Mouse (Mus musculus) heart, postnatal 10 days (tissue): ENCODE measurements around the gene Tcerg1l. TPM values are rescaled to one million over a fixed set of nuclear protein-coding genes. Genes with fewer than 3 reads are reported as not detected.
A peak's percentile ranks its signal among the peaks of the same experiment; 100 is the strongest.

ENCODE experiments used
- DNase-seq, 2 experiments: peaks; one replicate each; pipeline ENCODE4 v3.0.0; 2021
- intact Hi-C: fragments of 180-260 bp; cut with DNase I; formaldehyde crosslinking; loops from one replicate; pipeline ENCODE4 v1.15.1; 2025
- total RNA-seq, 2 experiments: library from RNA; stranded (reverse); gene quantifications; 2 replicates each; pipeline ENCODE4 v1.2.3; 2021

Gene Tcerg1l
- total RNA-seq, 2 experiments from 2014 or later: not detected

DNA sequence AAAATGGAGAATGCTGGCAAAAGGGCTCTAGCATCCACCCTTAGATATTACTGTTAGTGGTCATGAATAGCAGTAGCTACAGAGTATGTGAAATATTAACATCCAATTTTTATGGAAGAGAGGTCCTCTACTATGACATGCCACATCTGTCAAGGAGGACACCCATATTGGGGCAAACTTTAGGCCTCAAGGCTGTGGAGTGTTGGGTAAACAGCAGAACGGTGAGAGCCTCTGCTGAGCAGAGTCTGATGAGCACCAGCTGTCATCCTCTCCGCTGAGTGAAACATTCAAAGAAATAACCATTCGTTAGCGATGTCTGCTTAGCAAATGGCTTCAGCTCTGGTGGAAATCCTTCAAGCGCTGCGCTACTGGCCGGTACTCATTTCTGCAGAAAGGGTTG, 30.0 kb downstream of the Tcerg1l start:
- DNase-seq: peak; percentile 2
- intact Hi-C loops: no loop called here

DNA sequence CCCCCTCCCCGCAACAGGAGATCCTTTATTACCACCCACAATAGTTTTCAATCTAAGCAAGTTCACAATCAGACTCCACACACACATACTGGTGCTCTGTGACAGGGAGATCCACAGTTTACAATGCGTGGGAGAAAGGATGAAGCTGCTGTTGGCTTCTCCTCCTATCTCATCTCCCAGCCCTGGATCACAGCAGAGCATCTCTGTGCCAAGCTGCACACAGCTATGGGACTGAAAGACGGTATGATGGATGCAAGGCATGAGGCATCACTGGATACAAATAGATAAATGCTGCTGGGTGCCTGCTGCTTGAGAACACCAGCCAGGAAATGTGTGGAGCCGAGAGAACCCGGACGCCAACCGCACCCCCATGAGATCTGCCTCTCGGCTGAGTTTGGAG, 32.0 kb downstream of the Tcerg1l start:
- DNase-seq: no peak
- intact Hi-C loops: no loop called here

GRCm38 (mm10) chr7:138357475-138357874, 40.1 kb downstream of the Tcerg1l start:
- intact Hi-C loops: no loop called here
- DNase-seq: no peak

DNA sequence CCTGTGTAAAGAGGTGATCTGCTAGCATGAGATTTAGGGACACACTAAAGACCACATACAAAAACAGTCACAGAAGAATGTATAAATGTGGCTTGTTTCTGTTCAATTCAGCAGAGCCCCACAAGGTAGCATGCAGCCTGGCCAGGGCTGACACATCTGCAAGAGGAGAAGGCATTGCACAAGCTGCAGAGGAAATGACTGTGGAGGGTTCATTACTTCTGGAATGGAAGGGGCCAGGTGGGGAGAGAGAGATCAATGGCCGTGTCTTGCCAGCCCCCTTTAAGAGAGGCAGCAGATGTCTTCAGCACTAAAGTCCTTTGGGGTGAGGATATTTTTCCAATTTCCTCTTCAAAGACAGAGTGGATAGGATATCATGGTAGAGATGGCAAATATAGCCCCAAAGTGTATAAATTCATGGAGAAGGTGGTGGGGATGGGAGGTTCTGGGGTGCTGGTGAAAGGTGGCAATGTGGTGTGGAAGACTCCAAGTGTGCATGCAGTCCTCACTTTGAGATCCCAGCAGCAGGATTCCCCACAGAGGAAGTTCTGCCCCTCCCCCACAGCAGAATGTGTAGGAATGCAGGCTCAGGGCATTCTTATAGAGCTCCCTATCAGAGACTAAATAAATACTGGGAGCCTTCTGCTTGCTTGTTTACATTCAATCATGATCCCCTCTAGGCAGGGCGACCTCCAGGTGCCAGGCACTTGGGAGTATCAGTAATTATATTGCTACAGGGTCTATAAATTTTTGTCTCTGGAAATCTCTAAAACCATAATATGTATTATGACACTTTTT, 40.7 kb downstream of the Tcerg1l start:
- intact Hi-C loops: no loop called here
- no peak for DNase-seq

- intact Hi-C loops: no loop called here
- DNase-seq: no peak
Measured at GRCm38 (mm10) chr7:138345451-138345850, 52.1 kb downstream of the Tcerg1l start.

DNA sequence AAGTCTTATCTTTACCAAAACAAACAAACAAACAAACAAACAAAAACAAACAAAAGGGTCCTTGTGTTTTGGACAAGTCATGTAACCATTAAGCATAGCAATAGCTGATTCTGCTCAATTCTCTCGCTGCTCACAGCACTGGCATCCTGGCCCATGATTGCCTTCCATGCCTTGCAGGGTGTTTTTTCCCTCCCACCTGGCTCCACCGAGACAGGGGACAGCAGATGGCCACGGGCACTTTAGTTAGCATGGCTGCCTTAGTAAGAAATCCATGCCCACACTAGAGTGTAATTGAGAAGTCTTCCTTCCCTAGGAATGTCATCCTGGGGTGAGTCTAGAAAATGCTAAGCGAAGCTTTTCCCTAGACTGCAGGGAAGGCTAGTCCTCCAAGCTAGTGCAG, 59.1 kb downstream of the Tcerg1l start:
- no peak for DNase-seq

DNA sequence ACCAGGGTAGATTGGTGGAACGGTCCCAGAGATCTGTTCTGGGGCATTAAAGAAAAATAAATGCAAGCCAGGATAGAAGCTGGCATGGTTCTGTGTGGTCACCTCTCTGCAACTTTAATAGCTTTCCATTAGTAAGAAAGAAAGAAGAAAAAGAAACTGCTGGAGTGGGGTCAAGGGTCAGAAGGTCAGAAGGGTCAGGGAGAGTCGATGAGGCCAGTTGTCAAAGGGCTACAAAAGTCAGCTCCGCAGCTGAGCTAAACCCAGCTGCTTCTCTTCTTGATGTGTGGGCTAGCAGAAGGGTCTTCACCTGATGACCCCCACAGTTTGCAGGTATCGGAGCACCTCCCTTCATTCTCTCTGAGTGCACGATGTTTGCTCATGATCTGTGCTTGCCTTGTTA, 59.6 kb downstream of the Tcerg1l start:
- no peak for DNase-seq
- intact Hi-C loops: no loop called here

More for the DNA sequence above, 59.1 kb downstream of the Tcerg1l start:
- intact Hi-C loops: no loop called here

DNA sequence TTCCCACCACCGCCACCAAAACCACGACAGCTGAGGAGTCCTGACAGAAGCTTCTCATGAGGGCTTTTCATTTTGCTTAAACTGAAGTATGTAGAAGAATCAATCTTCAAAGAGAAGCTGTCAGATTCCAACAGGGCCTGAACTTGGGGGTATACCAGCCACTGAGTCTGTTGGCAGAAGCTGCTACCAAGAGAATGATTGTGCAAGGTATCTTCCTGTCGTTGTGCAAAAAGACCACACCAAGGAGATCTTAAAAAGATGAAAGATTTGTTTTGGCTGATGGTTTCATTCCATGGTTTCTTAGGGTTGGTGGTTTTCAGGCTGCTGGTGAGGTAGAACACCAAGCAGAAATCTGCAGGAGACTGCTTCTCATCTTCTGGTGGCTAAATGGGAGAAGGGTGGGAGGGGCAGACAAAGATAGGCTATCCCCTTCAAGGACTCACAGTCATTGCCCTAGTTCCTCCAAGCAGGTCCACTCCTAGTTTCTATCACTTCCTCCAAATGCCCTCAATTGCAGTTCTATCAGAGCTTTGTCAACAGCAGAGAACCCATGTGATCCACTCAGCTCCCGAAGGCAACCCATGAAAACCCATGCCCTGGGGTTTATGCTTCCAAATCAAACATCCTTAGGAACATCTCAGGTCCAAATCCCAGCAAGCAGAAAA, 64.9 kb downstream of the Tcerg1l start:
- DNase-seq: no peak
- intact Hi-C loops: no loop called here

DNA sequence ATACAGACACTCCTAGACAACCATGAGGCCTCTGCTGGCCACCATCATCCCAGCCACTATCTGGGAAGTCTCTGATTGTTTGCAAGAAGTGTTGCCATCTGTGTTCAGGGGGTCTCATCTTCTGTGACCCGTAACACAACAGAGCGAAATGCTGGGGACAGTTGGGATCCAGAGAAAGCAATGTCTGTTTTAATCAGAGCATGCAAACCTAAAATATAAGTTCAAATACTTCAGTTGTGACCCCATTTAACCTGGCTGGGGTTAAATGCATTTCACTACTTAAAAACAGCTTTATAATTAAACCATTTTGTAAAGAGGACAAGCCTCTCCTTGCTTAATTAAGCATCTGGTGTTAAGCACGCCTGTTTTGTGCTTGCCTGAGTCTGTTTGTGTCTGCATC, 66.3 kb downstream of the Tcerg1l start:
- no peak for DNase-seq
- intact Hi-C loops: no loop called here

DNA sequence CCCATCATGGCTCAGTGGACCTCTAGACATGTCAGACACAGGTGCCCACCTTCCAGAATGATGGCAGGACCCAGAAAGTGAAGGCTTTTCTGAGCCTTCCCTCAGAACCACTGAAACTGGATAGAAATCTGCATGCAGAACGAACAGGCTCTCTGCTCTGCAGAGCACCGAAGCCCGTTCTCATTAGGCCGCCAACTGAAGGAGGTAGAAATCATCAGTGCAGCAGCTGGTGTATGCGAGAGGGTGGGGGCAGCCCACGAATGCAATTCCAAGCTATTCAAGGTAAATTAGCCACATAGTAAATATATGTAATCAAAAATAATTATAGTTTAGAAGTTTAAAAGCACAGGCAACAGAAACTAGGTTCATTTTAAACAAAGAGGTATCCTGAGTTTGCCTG, 68.9 kb downstream of the Tcerg1l start:
- DNase-seq: no peak
- intact Hi-C loops: no loop called here

DNA sequence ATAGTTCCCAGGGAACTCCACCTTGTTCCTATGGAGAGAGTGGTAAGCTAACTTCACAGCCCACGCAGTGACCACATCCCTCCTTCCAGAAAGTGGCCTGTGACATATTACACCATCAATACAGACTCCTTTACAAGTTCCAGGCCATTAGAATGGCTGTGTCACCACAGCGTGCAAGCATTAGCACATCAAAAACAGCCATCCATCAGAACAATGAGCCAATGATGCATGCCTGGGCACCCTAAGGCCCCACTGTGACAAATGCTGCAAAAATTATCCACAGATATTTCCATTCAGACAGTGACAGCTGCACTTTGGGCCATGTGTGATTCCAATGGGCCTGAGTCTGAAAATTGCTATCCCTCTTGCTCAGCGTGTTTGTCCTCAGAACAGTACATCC, 70.8 kb downstream of the Tcerg1l start:
- DNase-seq: no peak
- intact Hi-C loops: no loop called here

DNA sequence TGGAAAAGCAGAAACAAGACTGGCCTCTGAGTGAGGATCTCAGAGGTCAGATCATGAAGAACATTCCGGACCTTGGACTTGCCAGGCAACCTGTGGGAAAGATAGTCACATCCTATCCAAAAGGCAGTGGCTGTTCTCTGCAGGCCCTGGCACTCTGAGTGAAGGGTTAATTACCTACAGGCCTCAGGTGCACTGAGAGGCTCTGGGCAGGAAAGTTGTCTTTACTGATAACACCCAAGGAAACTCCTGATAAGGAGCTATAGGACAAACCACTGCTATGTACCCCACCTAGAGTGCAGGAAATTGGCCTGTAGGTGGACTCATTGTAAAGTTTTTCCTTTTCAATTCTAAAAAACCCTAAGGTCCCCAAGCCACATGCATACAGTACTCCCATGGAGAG, 83.8 kb downstream of the Tcerg1l start:
- no peak for DNase-seq

DNA sequence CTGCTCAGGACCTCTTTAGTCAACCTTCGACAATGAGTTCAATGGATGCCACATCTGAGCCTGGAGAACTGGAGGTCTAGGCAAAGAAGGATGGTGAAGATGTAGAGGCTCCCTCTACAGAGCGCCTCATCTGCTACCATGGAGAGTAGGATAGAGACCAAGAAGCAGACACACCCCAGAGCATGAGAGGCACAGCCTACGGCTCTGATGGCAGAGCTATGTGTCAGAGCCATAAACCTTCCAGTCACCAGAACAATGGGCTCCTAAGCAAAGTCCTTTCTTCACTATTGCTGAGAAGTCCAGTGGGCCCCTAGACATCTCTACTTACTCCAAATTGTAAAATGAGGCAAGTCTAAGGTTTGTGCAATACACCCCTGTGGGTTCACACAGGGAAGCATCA, 91.4 kb downstream of the Tcerg1l start:
- intact Hi-C loops: no loop called here
- no peak for DNase-seq

More for the DNA sequence above, 83.8 kb downstream of the Tcerg1l start:
- intact Hi-C loops: no loop called here

GRCm38 (mm10) chr7:138284790-138285189, 112.7 kb downstream of the Tcerg1l start:
- DNase-seq: no peak
- intact Hi-C loops: no loop called here

DNA sequence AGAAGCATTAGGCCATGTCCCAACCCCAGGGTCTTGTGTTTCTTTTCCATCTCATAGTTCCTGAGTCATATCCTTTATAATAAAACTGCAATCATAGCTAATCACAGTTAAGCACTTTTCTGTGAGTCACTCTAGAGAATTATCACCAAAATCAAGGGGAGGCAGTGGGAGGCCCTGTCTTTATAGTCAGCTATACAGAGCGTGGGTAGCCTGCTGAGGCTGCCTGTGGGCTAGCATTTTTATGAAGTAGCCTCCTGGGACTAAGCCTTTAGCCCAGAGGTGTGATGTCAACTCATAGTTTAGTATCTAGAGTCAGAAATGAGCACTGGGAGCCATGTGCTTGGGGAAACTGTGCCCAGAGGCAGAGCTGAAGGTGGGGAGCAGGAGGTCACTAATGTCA, 122.3 kb downstream of the Tcerg1l start:
- DNase-seq: no peak
- intact Hi-C loops: no loop called here

GRCm38 (mm10) chr7:138271328-138271727, 126.2 kb downstream of the Tcerg1l start:
- no peak for DNase-seq
- intact Hi-C loops: no loop called here

- intact Hi-C loops: no loop called here
Measured at GRCm38 (mm10) chr7:138269386-138269785, 128.1 kb downstream of the Tcerg1l start.

GRCm38 (mm10) chr7:138267976-138268646, 129.4 kb downstream of the Tcerg1l start:
- no peak for DNase-seq
- intact Hi-C loops: no loop called here

More at GRCm38 (mm10) chr7:138269386-138269785, 128.1 kb downstream of the Tcerg1l start:
- DNase-seq: no peak

- intact Hi-C loops: loop anchor here (5.0 kb wide), 1 partner anchor 646 kb away; no protein-coding TSS in a partner anchor
- no peak for DNase-seq
Measured at GRCm38 (mm10) chr7:138248612-138249011, 148.9 kb downstream of the Tcerg1l start.

- peak in 1 of 2 experiments; percentile 10 for DNase-seq
- intact Hi-C loops: loop anchor here (5.0 kb wide), 1 partner anchor 646 kb away; no protein-coding TSS in a partner anchor
Measured at GRCm38 (mm10) chr7:138248176-138248575, 149.4 kb downstream of the Tcerg1l start.

GRCm38 (mm10) chr7:138246684-138247083, 150.8 kb downstream of the Tcerg1l start:
- DNase-seq: peak in 1 of 2 experiments; percentile 4
- intact Hi-C loops: loop anchor here (5.0 kb wide), 1 partner anchor 644 kb away; no protein-coding TSS in a partner anchor
